Mouse (Mus musculus) kidney, postnatal 25 days (tissue): Measurements from ENCODE around the gene Mrtfa.

Experiments used
- DNase-seq, 2 experiments: peaks; one replicate each; pipeline ENCODE4 v3.0.0; 2021; ENCODE audit warnings: mixed read lengths in 2 of 2

Mrtfa gene

GRCm38 (mm10) chr15:81195447-81195846 lies 4.9 kb upstream of the Mrtfa start:
- DNase-seq = no peak

GRCm38 (mm10) chr15:81194791-81195190 lies 4.2 kb upstream of the Mrtfa start:
- no peak for DNase-seq

- no peak for DNase-seq
Observed at GRCm38 (mm10) chr15:81192858-81193257, 2.3 kb upstream of the Mrtfa start.

- DNase-seq = no peak
Observed at GRCm38 (mm10) chr15:81192316-81192715, 1.8 kb upstream of the Mrtfa start.

GRCm38 (mm10) chr15:81191303-81191702 lies 746 bp upstream of the Mrtfa start:
- no peak for DNase-seq

GRCm38 (mm10) chr15:81190011-81190629 lies 437 bp downstream of the Mrtfa start:
- DNase-seq = peak in 1 of 2 experiments; percentile 20

- no peak for DNase-seq
Observed at GRCm38 (mm10) chr15:81189061-81189460, 1.5 kb downstream of the Mrtfa start.

GRCm38 (mm10) chr15:81184913-81185312 lies 5.6 kb downstream of the Mrtfa start:
- DNase-seq = no peak

- no peak for DNase-seq
Observed at GRCm38 (mm10) chr15:81181233-81181632, 9.3 kb downstream of the Mrtfa start.

GRCm38 (mm10) chr15:81179523-81179922 lies 11.0 kb downstream of the Mrtfa start:
- no peak for DNase-seq

- no peak for DNase-seq
Observed at GRCm38 (mm10) chr15:81178703-81179102, 11.9 kb downstream of the Mrtfa start.

- no peak for DNase-seq
Observed at GRCm38 (mm10) chr15:81177860-81178259, 12.7 kb downstream of the Mrtfa start.

- DNase-seq = no peak
Observed at GRCm38 (mm10) chr15:81175633-81176032, 14.9 kb downstream of the Mrtfa start.

GRCm38 (mm10) chr15:81172259-81172658 lies 18.3 kb downstream of the Mrtfa start:
- no peak for DNase-seq

GRCm38 (mm10) chr15:81168735-81169134 lies 21.8 kb downstream of the Mrtfa start:
- DNase-seq = no peak

- no peak for DNase-seq
Observed at GRCm38 (mm10) chr15:81167831-81168230, 22.7 kb downstream of the Mrtfa start.

- no peak for DNase-seq
Observed at GRCm38 (mm10) chr15:81166291-81166690, 24.3 kb downstream of the Mrtfa start.

GRCm38 (mm10) chr15:81164560-81165310 lies 25.8 kb downstream of the Mrtfa start:
- DNase-seq = no peak

GRCm38 (mm10) chr15:81161571-81161970 lies 29.0 kb downstream of the Mrtfa start:
- DNase-seq = no peak

- DNase-seq = no peak
Observed at GRCm38 (mm10) chr15:81160677-81161076, 29.9 kb downstream of the Mrtfa start.

GRCm38 (mm10) chr15:81159212-81159611 lies 31.3 kb downstream of the Mrtfa start:
- no peak for DNase-seq

GRCm38 (mm10) chr15:81158517-81159120 lies 31.9 kb downstream of the Mrtfa start:
- peak; percentile 54 to 70 for DNase-seq

GRCm38 (mm10) chr15:81156453-81156852 lies 34.1 kb downstream of the Mrtfa start:
- DNase-seq = no peak

GRCm38 (mm10) chr15:81155845-81156244 lies 34.7 kb downstream of the Mrtfa start:
- DNase-seq = no peak
